Mouse (Mus musculus): ENCODE measurements around the gene Golga7b. TPM values are rescaled to one million over a fixed set of nuclear protein-coding genes. Genes with fewer than 3 reads are reported as not detected.

Golga7b gene
- total RNA-seq, 4 experiments from 2014 or later, result 1.2 to 2.1 (median 1.6) TPM

- DNase-seq, result no peak
These were observed 58.4 kb downstream of the Golga7b start for GRCm38 (mm10) chr19:42305746-42306145.

GRCm38 (mm10) chr19:42306202-42306601, 58.8 kb downstream of the Golga7b start:
- no peak for DNase-seq

- DNase-seq, result no peak
These were observed 59.6 kb downstream of the Golga7b start for GRCm38 (mm10) chr19:42307019-42307418.

DNA sequence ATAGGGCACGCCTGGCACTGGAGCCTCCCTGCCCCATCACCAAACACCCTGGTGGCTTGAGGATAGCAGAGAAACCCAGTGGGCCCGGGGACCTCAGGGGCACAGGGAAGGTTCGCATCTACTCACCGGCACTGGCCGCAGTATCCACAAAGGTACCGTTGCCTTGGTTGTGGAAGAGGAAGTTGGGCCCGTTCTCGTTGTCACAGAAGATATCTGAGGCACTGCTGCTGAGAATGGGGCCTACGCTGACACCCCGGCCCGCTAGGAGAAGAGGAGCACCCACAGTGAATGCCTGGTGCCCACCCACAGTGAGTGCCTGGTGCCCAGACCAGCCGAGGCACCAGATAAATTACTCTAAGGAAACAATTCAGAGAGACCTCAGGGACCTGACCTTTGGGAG, 61.6 kb downstream of the Golga7b start:
- DNase-seq, result no peak

GRCm38 (mm10) chr19:42311332-42311731, 64.0 kb downstream of the Golga7b start:
- DNase-seq, result no peak

DNA sequence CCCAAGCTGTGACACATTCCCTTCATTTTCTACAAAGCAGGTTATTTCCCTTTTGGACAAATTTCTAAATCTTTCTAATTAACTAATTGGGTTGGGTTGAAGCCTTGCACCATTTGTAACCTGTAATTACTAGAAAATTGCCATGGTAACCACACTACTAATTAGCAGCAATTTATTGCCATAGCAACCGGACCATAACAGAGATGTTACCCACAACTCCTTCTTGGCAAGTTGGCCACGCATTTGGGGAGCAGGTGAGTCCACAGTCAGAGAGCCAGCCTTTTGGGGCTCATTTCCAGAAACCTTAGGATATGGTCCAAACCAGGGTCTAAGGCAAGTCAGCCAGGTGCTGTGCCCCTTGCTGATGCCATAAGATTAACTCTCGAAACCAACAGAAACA, 64.8 kb downstream of the Golga7b start:
- no peak for DNase-seq

- DNase-seq, result no peak
These were observed 67.8 kb downstream of the Golga7b start for GRCm38 (mm10) chr19:42315070-42315679.

DNA sequence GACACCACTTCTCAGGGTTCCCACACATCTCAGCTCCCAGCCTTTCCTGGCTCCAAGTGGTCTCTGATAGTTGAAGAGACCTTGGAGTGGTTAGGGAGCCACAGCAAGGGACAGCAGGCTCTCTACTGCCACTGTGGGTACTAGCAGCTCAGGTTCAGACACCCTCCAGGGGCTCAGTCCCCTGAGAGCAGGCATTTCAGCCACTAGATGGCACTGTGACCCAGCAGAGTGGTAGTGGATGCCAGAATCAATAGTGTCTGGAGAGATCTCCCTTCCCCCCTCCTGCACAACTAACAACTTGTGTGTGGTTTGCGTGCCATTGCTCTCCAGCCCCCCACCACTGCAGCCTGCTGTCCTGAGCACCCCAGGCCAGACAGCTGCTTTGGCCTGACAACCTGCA, 68.5 kb downstream of the Golga7b start:
- DNase-seq, result peak; percentile 49

- DNase-seq, result no peak
These were observed 69.2 kb downstream of the Golga7b start for GRCm38 (mm10) chr19:42316525-42316924.

DNA sequence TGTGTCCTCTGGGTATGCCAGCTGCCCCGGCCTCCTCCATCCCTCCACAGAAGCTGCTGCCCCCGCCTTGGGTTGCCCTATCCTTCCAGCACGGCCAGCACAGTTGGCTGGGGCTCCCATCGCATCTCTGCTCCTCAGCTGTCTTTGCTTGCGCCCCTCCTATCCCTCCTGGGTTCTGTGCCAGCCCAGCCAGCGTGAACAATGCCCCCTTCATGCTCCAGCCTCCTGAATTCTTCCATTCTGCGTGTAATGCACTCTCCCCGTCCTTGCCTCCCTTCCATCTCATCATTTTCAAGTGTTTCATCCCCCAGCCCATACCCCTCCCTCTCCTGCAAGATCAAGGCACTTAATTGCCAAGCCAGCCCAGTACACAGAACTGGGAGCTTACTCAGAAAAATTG, 69.6 kb downstream of the Golga7b start:
- no peak for DNase-seq

DNA sequence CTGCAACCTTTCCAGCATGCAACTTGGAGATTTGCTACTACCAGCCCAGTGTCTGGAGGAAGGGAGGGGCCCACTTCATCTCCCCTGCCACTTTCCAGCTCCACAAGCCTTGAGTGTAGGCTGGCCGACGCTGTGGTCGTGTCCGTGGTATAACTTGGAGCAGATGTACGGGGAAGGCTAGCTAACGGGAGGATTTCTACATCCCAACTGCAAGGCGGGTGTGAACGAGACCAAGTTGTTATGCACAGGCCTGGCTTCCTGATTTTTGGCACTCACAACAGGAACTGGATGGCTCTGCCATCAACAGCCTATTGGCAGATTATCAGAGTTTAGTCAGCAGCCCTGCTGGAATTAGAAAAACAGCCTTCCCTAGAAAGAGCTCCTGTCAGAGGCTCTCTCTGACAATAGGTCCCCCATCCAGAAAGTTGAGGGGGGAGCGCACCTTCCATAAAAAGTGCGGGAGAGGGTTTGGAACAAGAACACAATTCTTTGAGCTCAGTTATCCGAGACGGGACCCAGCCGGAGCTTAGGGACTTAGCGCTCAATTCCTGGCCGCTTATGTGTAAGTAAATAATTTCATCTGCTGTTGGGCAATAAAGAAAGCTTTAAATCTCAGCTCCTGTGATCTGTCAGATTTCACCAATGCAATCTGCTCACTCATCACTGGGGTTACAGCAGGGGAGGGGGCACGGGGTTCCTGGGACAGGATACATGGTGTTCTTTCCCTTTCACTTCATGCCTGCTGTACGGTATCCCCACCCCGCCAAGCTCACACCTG, 70.5 kb downstream of the Golga7b start:
- no peak for DNase-seq

Small RNAs within 50 kb of the gene (microRNA-seq; reads per million reads assigned to microRNA genes)
- gene Gm26339, result 0 reads per million in 2 experiments
- gene Mir3085, result 0 reads per million in 2 experiments

Other genes with a start within 250 kb of the Golga7b start
- gene Ankrd2, start 211.6 kb upstream of the Golga7b start, total RNA-seq (2022), result 1 to 10 TPM in 1 of 4 experiments, under 1 TPM in 2, not detected in 1; 0.27 to 1.3 (median 0.42) TPM
- 10 to 100 TPM in 2 of 4 experiments, 1 to 10 TPM in 2; 2.8 to 17.4 (median 9.1) TPM for gene Hoga1, start 202.0 kb upstream of the Golga7b start, total RNA-seq (2022)
- gene 4933411K16Rik, start 195.3 kb upstream of the Golga7b start, total RNA-seq (2022), result 1 to 10 TPM in 2 of 4 experiments, under 1 TPM in 2; 0.58 to 3.5 (median 1.5) TPM
- gene Morn4, start 161.2 kb upstream of the Golga7b start, total RNA-seq (2022), result 10 to 100 TPM in 3 of 4 experiments, 1 to 10 TPM in 1; 9.1 to 25.1 (median 19.8) TPM
- 10 to 100 TPM; 78.8 to 81.8 (median 80.4) TPM for gene Pi4k2a, start 157.1 kb upstream of the Golga7b start, total RNA-seq (2022)
- 100 to 1,000 TPM in 1 of 4 experiments, 10 to 100 TPM in 3; 53.5 to 107 (median 73.9) TPM for gene Avpi1, start 118.5 kb upstream of the Golga7b start, total RNA-seq (2022)
- 10 to 100 TPM; 35.2 to 56.5 (median 47.4) TPM for gene Marveld1, start 100.2 kb upstream of the Golga7b start, total RNA-seq (2022)
- 10 to 100 TPM; 53.2 to 70.1 (median 61.8) TPM for gene Zfyve27, start 83.6 kb upstream of the Golga7b start, total RNA-seq (2022)
- gene Sfrp5, start 45.3 kb upstream of the Golga7b start, total RNA-seq (2022), result 10 to 100 TPM in 2 of 4 experiments, 1 to 10 TPM in 2; 3.4 to 25.0 (median 13.1) TPM
- 1 to 10 TPM in 2 of 4 experiments, under 1 TPM in 2; 0.26 to 2.3 (median 0.73) TPM for gene Crtac1, start 184.2 kb downstream of the Golga7b start, total RNA-seq (2022)